ENCODE assay signal across 1 mouse cellular context in genomic region chr8:10971509-10971908, GRCm38 (mm10).
TF ChIP-seq lines count a peak whose summit lies in the region.

No protein-coding gene starts in this region.

TF ChIP-seq in MEL, 35 proteins besides CTCF, POLR2A, EP300 and RAD21 (continued from another document):
- TF ChIP-seq BHLHE40 (IDR thresholded peaks at IDR 0.05; ENCODE audit: borderline replicate concordance, low read depth, low read length) (no peak), MYC (IDR thresholded peaks at IDR 0.05; ENCODE audit: low read depth, low read length) (no peak), MEF2A (IDR thresholded peaks at IDR 0.05; ENCODE audit: extremely low read depth, insufficient replicate concordance, low read depth, low read length, poor library complexity, severe bottlenecking) (no peak), TCF12 (IDR thresholded peaks at IDR 0.05; ENCODE audit: low read depth, low read length) (no peak), POLR2AphosphoS2 (IDR thresholded peaks at IDR 0.05; ENCODE audit: low read length) (no peak), MAZ (IDR thresholded peaks at IDR 0.05; ENCODE audit: low read depth, low read length) (no peak), NELFE (IDR thresholded peaks at IDR 0.05; ENCODE audit: low read depth, low read length) (no peak), CHD2 (IDR thresholded peaks at IDR 0.05; ENCODE audit: low read length) (no peak), ZMIZ1 (IDR thresholded peaks at IDR 0.05; ENCODE audit: low read depth, low read length) (no peak), NRF1 (IDR thresholded peaks at IDR 0.05; ENCODE audit: insufficient read depth, low read depth, low read length, poor library complexity, severe bottlenecking) (no peak), MAX (IDR thresholded peaks at IDR 0.05; ENCODE audit: low read length) (no peak), MXI1 (IDR thresholded peaks at IDR 0.05; ENCODE audit: low read depth, low read length) (no peak), GATA1 (IDR thresholded peaks at IDR 0.05; ENCODE audit: low read depth, low read length) (no peak), TBP (IDR thresholded peaks at IDR 0.05; ENCODE audit: low read depth, low read length) (no peak)
